Mouse (Mus musculus) naive thymus-derived CD4-positive, alpha-beta T cell, adult 2 months (primary cell): ENCODE data around the gene Caap1.

Experiments used
- DNase-seq: peaks from one replicate; pipeline ENCODE4 v3.0.0-alpha.2; 2011; ENCODE audit warnings: low read depth

The Caap1 gene

DNA sequence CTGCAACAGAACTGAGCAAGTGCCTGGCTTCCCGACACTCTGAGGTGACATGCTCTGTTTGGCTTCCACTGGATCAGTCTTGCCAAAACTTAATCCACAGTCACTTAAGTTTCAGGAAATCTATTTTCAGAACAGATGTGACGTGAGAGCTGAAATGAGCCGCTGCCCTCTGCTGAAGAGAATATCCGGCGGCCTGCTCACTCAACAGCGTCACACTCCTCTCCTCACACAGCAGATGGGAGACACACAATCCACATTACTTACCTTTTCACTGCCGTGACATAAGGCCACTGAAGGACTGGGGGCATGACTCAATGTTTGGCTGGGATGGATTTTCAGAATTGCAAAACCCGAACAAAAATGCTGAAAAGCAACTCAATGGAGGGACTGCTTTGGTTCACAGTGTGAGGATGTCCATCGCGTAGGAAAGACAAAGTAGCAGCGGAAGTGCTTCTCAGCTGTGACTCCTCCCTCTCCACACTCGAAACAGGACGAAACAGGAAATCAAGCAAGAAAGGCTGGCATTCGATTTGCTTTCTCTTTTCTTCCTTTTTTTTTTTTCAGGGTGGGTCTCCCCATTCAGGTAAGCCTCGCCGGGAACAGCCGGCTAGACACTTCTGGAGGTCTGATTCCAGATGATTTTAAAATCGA lies 79.7 kb downstream of the Caap1 start:
- peak; percentile 6 for DNase-seq

DNA sequence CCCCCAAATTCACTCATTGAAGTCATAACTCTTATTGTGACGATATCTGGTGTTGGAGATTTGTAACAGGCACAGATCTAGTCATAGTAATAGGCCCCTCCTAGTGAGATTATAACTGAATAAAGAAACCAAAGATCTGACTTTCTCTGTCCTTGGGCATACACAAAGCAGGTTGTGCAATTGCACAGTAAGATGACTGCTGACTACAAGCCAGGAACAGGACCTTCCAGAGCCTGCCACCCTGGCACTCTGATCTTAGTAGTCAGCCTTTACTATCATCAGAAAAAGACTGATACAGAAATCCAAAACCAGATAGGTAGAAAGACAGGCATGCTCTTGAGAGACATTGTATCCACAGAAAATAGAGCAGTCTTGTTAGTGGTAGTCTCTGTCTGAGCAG lies 83.3 kb downstream of the Caap1 start:
- no peak for DNase-seq

DNA sequence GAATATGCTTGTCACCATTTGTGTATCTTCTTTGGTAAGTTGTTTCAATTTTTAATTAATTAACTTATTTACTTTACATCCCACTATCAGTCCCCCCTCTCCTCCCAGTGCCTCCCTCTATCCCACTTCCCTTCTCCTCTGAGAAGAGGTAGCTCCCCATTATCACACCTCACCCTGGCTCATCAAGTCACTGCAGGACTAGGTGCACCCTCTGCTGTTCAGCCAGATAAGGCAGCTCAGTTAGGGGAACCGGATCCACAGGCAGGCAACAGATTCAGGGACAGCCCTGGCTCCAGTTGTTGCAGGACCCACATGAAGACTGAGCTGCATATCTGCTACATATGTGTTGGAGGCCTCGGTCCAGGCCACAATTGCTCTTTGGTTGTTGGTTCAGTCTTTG lies 97.2 kb downstream of the Caap1 start:
- no peak for DNase-seq

DNA sequence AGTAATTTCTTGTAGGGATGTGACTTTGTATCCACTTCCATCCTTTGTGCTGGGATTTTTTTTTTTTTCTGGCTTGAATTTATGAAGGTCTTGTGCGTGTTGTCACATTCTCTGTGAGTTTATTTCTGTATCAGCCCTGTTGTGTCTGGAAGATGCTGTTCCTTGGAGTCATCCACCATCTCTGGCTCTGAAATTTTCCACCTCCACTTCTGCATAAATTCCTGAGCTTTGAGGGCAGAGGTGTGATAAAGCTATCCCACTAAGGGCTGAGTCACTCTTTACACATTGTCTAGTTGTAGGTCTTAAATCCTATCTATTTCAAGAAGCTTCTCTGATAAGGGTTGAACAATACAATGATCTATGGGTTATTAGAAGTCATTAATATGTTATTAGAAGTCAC lies 101.7 kb downstream of the Caap1 start:
- DNase-seq = no peak
